Mouse (Mus musculus): ENCODE results near the gene Frat2. TPM values are rescaled to one million over a fixed set of nuclear protein-coding genes. Genes with fewer than 3 reads are reported as not detected.

Gene Frat2
- polyA plus RNA-seq, 1 experiment from 2014 or later, result 4.5 TPM

- TF ChIP-seq CTCF (IDR thresholded peaks at IDR 0.05; ENCODE audit: low read depth), result no peak
- under 1% methylated on average over 61 of the region's 64 CpGs for WGBS
Measured at GRCm38 (mm10) chr19:41847091-41847581, 796 bp downstream of the Frat2 start.

GRCm38 (mm10) chr19:41846366-41847090 lies 1.4 kb downstream of the Frat2 start:
- no peaks in the 10 kb centered on the region for H3K27me3 ChIP-seq (replicated peaks; ENCODE audit: control insufficient read depth, insufficient read depth, low read length)
- 0 out of 2 replicates have a peak, but pooled peaks cover 5% of the 10 kb centered on the region for H3K4me1 ChIP-seq (replicated peaks; ENCODE audit: control insufficient read depth, insufficient read depth, low read length)
- TF ChIP-seq CTCF (IDR thresholded peaks at IDR 0.05; ENCODE audit: low read depth), result peak; percentile 55
- peak overlapping the region; percentile 81 for H3K9ac ChIP-seq (ENCODE audit: low read depth, low read length)
- H3K27ac ChIP-seq (ENCODE audit: low read depth, low read length), result no peak overlapping the region
- no peaks in the 10 kb centered on the region for H3K9me3 ChIP-seq (ENCODE audit: control insufficient read depth)
- H3K36me3 ChIP-seq (ENCODE audit: control insufficient read depth, insufficient read depth), result no peaks in the 10 kb centered on the region
- H3K4me3 ChIP-seq (ENCODE audit: low read depth, low read length), result peak overlapping the region; percentile 74
- peak overlapping the region; percentile 97 for H3K4me2 ChIP-seq (replicated peaks; ENCODE audit: low read depth)
- 8% methylated on average over 21 of the region's 21 CpGs for WGBS
- ATAC-seq, result no peak

More at GRCm38 (mm10) chr19:41847091-41847581, 796 bp downstream of the Frat2 start:
- Histone ChIP-seq H3K27me3 (replicated peaks; ENCODE audit: control insufficient read depth, insufficient read depth, low read length) (no peaks in the 10 kb centered on the region), H3K4me2 (replicated peaks; ENCODE audit: low read depth) (peak overlapping the region; percentile 97), H3K27ac (ENCODE audit: low read depth, low read length) (peak overlapping the region; percentile 87), H3K36me3 (ENCODE audit: control insufficient read depth, insufficient read depth) (no peaks in the 10 kb centered on the region), H3K4me3 (ENCODE audit: low read depth, low read length) (peak overlapping the region; percentile 74), H3K4me1 (replicated peaks; ENCODE audit: control insufficient read depth, insufficient read depth, low read length) (0 out of 2 replicates have a peak, but pooled peaks cover 5% of the 10 kb centered on the region), H3K9ac (ENCODE audit: low read depth, low read length) (peak overlapping the region; percentile 81), H3K9me3 (ENCODE audit: control insufficient read depth) (no peaks in the 10 kb centered on the region)
- ATAC-seq, result peak; percentile 12; the same call in 1 of the 2 replicates

GRCm38 (mm10) chr19:41844345-41844744 lies 3.6 kb downstream of the Frat2 start:
- H3K4me2 ChIP-seq (replicated peaks; ENCODE audit: low read depth), result no peak overlapping the region
- H3K4me3 ChIP-seq (ENCODE audit: low read depth, low read length), result no peak overlapping the region
- no peaks in the 10 kb centered on the region for H3K36me3 ChIP-seq (ENCODE audit: control insufficient read depth, insufficient read depth)
- WGBS, result 83% methylated on average over 6 of the region's 6 CpGs
- no peak overlapping the region for H3K9ac ChIP-seq (ENCODE audit: low read depth, low read length)
- no peak overlapping the region for H3K27ac ChIP-seq (ENCODE audit: low read depth, low read length)
- no peaks in the 10 kb centered on the region for H3K9me3 ChIP-seq (ENCODE audit: control insufficient read depth)
- no peaks in the 10 kb centered on the region for H3K27me3 ChIP-seq (replicated peaks; ENCODE audit: control insufficient read depth, insufficient read depth, low read length)
- peak; percentile 66 for TF ChIP-seq CTCF (IDR thresholded peaks at IDR 0.05; ENCODE audit: low read depth)
- H3K4me1 ChIP-seq (replicated peaks; ENCODE audit: control insufficient read depth, insufficient read depth, low read length), result peaks cover 5% of the 10 kb centered on the region; the same call in 1 of the 2 replicates
- no peak for ATAC-seq

GRCm38 (mm10) chr19:41842706-41843105 lies 5.2 kb downstream of the Frat2 start:
- TF ChIP-seq CTCF (IDR thresholded peaks at IDR 0.05; ENCODE audit: low read depth), result no peak
- WGBS, result 85% methylated on average over 4 of the region's 4 CpGs
- no peak for ATAC-seq
- no peak overlapping the region for H3K27ac ChIP-seq (ENCODE audit: low read depth, low read length)
- no peak overlapping the region for H3K4me3 ChIP-seq (ENCODE audit: low read depth, low read length)
- no peaks in the 10 kb centered on the region for H3K27me3 ChIP-seq (replicated peaks; ENCODE audit: control insufficient read depth, insufficient read depth, low read length)
- no peaks in the 10 kb centered on the region for H3K9me3 ChIP-seq (ENCODE audit: control insufficient read depth)
- H3K4me1 ChIP-seq (replicated peaks; ENCODE audit: control insufficient read depth, insufficient read depth, low read length), result peaks cover 5% of the 10 kb centered on the region; the same call in 1 of the 2 replicates
- no peaks in the 10 kb centered on the region for H3K36me3 ChIP-seq (ENCODE audit: control insufficient read depth, insufficient read depth)
- H3K9ac ChIP-seq (ENCODE audit: low read depth, low read length), result no peak overlapping the region
- no peak overlapping the region for H3K4me2 ChIP-seq (replicated peaks; ENCODE audit: low read depth)

GRCm38 (mm10) chr19:41842196-41842595 lies 5.7 kb downstream of the Frat2 start:
- Histone ChIP-seq H3K4me3 (ENCODE audit: low read depth, low read length) (no peak overlapping the region), H3K4me1 (replicated peaks; ENCODE audit: control insufficient read depth, insufficient read depth, low read length) (peaks cover 5% of the 10 kb centered on the region; the same call in 1 of the 2 replicates), H3K27ac (ENCODE audit: low read depth, low read length) (no peak overlapping the region), H3K36me3 (ENCODE audit: control insufficient read depth, insufficient read depth) (no peaks in the 10 kb centered on the region), H3K9me3 (ENCODE audit: control insufficient read depth) (no peaks in the 10 kb centered on the region), H3K4me2 (replicated peaks; ENCODE audit: low read depth) (no peak overlapping the region), H3K27me3 (replicated peaks; ENCODE audit: control insufficient read depth, insufficient read depth, low read length) (no peaks in the 10 kb centered on the region), H3K9ac (ENCODE audit: low read depth, low read length) (no peak overlapping the region)
- ATAC-seq, result no peak
- WGBS, result 90% methylated on average over 4 of the region's 4 CpGs
- TF ChIP-seq CTCF (IDR thresholded peaks at IDR 0.05; ENCODE audit: low read depth), result no peak

- no peak for ATAC-seq
- Histone ChIP-seq H3K36me3 (ENCODE audit: control insufficient read depth, insufficient read depth) (no peaks in the 10 kb centered on the region), H3K27ac (ENCODE audit: low read depth, low read length) (no peak overlapping the region), H3K9ac (ENCODE audit: low read depth, low read length) (no peak overlapping the region), H3K4me2 (replicated peaks; ENCODE audit: low read depth) (no peak overlapping the region), H3K9me3 (ENCODE audit: control insufficient read depth) (no peaks in the 10 kb centered on the region), H3K27me3 (replicated peaks; ENCODE audit: control insufficient read depth, insufficient read depth, low read length) (no peaks in the 10 kb centered on the region), H3K4me1 (replicated peaks; ENCODE audit: control insufficient read depth, insufficient read depth, low read length) (peaks cover 3% of the 10 kb centered on the region; the same call in 1 of the 2 replicates), H3K4me3 (ENCODE audit: low read depth, low read length) (no peak overlapping the region)
- WGBS, result 70% methylated on average over 7 of the region's 7 CpGs
- no peak for TF ChIP-seq CTCF (IDR thresholded peaks at IDR 0.05; ENCODE audit: low read depth)
Measured at GRCm38 (mm10) chr19:41841105-41841750, 6.7 kb downstream of the Frat2 start.

All from intestine, postnatal 0 days (tissue).